Mouse (Mus musculus): ENCODE results near the gene Nol9.

The Nol9 gene

GRCm38 (mm10) chr4:152095937-152096910 lies 57.1 kb downstream of the Nol9 start:
- DNase-seq = peak; percentile 70

GRCm38 (mm10) chr4:152096927-152097326 lies 57.8 kb downstream of the Nol9 start:
- DNase-seq = no peak

- no peak for DNase-seq
These were observed 59.0 kb downstream of the Nol9 start for GRCm38 (mm10) chr4:152097911-152098799.

GRCm38 (mm10) chr4:152100541-152100940 lies 61.4 kb downstream of the Nol9 start:
- DNase-seq = no peak

GRCm38 (mm10) chr4:152101081-152101653 lies 62.0 kb downstream of the Nol9 start:
- DNase-seq = no peak

- DNase-seq = no peak
These were observed 62.8 kb downstream of the Nol9 start for GRCm38 (mm10) chr4:152101921-152102320.

GRCm38 (mm10) chr4:152103025-152103424 lies 63.9 kb downstream of the Nol9 start:
- DNase-seq = peak; percentile 76

- DNase-seq = no peak
These were observed 67.6 kb downstream of the Nol9 start for GRCm38 (mm10) chr4:152106746-152107145.

GRCm38 (mm10) chr4:152107493-152107892 lies 68.4 kb downstream of the Nol9 start:
- DNase-seq = no peak

GRCm38 (mm10) chr4:152107971-152108509 lies 68.9 kb downstream of the Nol9 start:
- DNase-seq = peak; percentile 64

GRCm38 (mm10) chr4:152108673-152109072 lies 69.6 kb downstream of the Nol9 start:
- no peak for DNase-seq

GRCm38 (mm10) chr4:152109509-152109908 lies 70.4 kb downstream of the Nol9 start:
- no peak for DNase-seq

- no peak for DNase-seq
These were observed 71.6 kb downstream of the Nol9 start for GRCm38 (mm10) chr4:152110689-152111088.
